Mouse (Mus musculus): Measurements from ENCODE around the gene Abca8b. TPM values are rescaled to one million over a fixed set of nuclear protein-coding genes. Genes with fewer than 3 reads are reported as not detected.
A peak's percentile ranks its signal among the peaks of the same experiment; 100 is the strongest.

Gene Abca8b
- total RNA-seq (2014; rRNA removed) = 5.4 and 6.1 TPM in 2 replicates
- 1.3 TPM in 2 replicates for polyA plus RNA-seq (2015; fragmentation: Nextera tagmentation; extraction: Ambion mirVana)

- no peak for TF ChIP-seq CTCF (IDR thresholded peaks at IDR 0.05)
- Histone ChIP-seq H3K4me2 (ENCODE audit: low read depth, low read length, poor library complexity, severe bottlenecking) (peak within 1 kb of the TSS; percentile 62), H3K27ac (ENCODE audit: low read depth, low read length) (peak within 1 kb of the TSS; percentile 18; the same call in 1 of the 2 replicates), H3K9me3 (ENCODE audit: low read length) (no peaks in the 10 kb centered on the region), H3K4me1 (ENCODE audit: insufficient read depth, low read length) (no peaks in the 10 kb centered on the region), H3K9ac (replicated peaks; ENCODE audit: low read length, poor library complexity, severe bottlenecking) (peak within 1 kb of the TSS; percentile 40; the same call in 1 of the 2 replicates), H3K27me3 (ENCODE audit: insufficient read depth, low read length) (no peaks in the 10 kb centered on the region), H3K36me3 (ENCODE audit: insufficient read depth, low read length) (no peaks in the 10 kb centered on the region), H3K4me3 (ENCODE audit: low read depth, low read length) (peak within 1 kb of the TSS; percentile 39)
- ATAC-seq (ENCODE audit: low FRiP score) = peak; percentile 94
- peak; percentile 91 for DNase-seq (ENCODE audit: low spot score)
- under 1% methylated on average over 15 of the region's 15 CpGs for WGBS
Measured at GRCm38 (mm10) chr11:109995624-109996023, at the start of gene Abca8b. Gene Abca8b (minus strand): TSS chr11:109995845.

GRCm38 (mm10) chr11:110037795-110038194, 42.1 kb upstream of the Abca8b start:
- no peaks in the 10 kb centered on the region for H3K4me1 ChIP-seq (ENCODE audit: insufficient read depth, low read length)
- ATAC-seq (ENCODE audit: low FRiP score) = no peak
- 97% methylated on average over 2 of the region's 2 CpGs for WGBS
- H3K36me3 ChIP-seq (ENCODE audit: insufficient read depth, low read length) = no peaks in the 10 kb centered on the region
- H3K27ac ChIP-seq (ENCODE audit: low read depth, low read length) = no peak overlapping the region
- H3K9me3 ChIP-seq (ENCODE audit: low read length) = no peaks in the 10 kb centered on the region
- H3K9ac ChIP-seq (replicated peaks; ENCODE audit: low read length, poor library complexity, severe bottlenecking) = no peak overlapping the region
- TF ChIP-seq CTCF (IDR thresholded peaks at IDR 0.05) = no peak
- H3K4me2 ChIP-seq (ENCODE audit: low read depth, low read length, poor library complexity, severe bottlenecking) = no peak overlapping the region
- H3K27me3 ChIP-seq (ENCODE audit: insufficient read depth, low read length) = no peaks in the 10 kb centered on the region
- H3K4me3 ChIP-seq (ENCODE audit: low read depth, low read length) = no peak overlapping the region
- DNase-seq (ENCODE audit: low spot score) = no peak

- H3K4me1 ChIP-seq (ENCODE audit: insufficient read depth, low read length) = no peaks in the 10 kb centered on the region
- no peaks in the 10 kb centered on the region for H3K9me3 ChIP-seq (ENCODE audit: low read length)
- no peak overlapping the region for H3K27ac ChIP-seq (ENCODE audit: low read depth, low read length)
- no peak overlapping the region for H3K9ac ChIP-seq (replicated peaks; ENCODE audit: low read length, poor library complexity, severe bottlenecking)
- TF ChIP-seq CTCF (IDR thresholded peaks at IDR 0.05) = no peak
- DNase-seq (ENCODE audit: low spot score) = no peak
- H3K4me3 ChIP-seq (ENCODE audit: low read depth, low read length) = no peak overlapping the region
- WGBS = 78% methylated on average over 7 of the region's 7 CpGs
- no peaks in the 10 kb centered on the region for H3K27me3 ChIP-seq (ENCODE audit: insufficient read depth, low read length)
- ATAC-seq (ENCODE audit: low FRiP score) = no peak
- H3K36me3 ChIP-seq (ENCODE audit: insufficient read depth, low read length) = no peaks in the 10 kb centered on the region
- no peak overlapping the region for H3K4me2 ChIP-seq (ENCODE audit: low read depth, low read length, poor library complexity, severe bottlenecking)
Measured at GRCm38 (mm10) chr11:110028913-110029695, 33.5 kb upstream of the Abca8b start.

GRCm38 (mm10) chr11:110010836-110011546, 15.3 kb upstream of the Abca8b start:
- Histone ChIP-seq H3K9ac (replicated peaks; ENCODE audit: low read length, poor library complexity, severe bottlenecking) (no peak overlapping the region), H3K27me3 (ENCODE audit: insufficient read depth, low read length) (no peaks in the 10 kb centered on the region), H3K36me3 (ENCODE audit: insufficient read depth, low read length) (no peaks in the 10 kb centered on the region), H3K9me3 (ENCODE audit: low read length) (no peaks in the 10 kb centered on the region), H3K27ac (ENCODE audit: low read depth, low read length) (no peak overlapping the region), H3K4me2 (ENCODE audit: low read depth, low read length, poor library complexity, severe bottlenecking) (no peak overlapping the region), H3K4me3 (ENCODE audit: low read depth, low read length) (no peak overlapping the region), H3K4me1 (ENCODE audit: insufficient read depth, low read length) (no peaks in the 10 kb centered on the region)
- ATAC-seq (ENCODE audit: low FRiP score) = no peak
- no peak for TF ChIP-seq CTCF (IDR thresholded peaks at IDR 0.05)
- no peak for DNase-seq (ENCODE audit: low spot score)
- WGBS = 78% methylated on average over 2 of the region's 2 CpGs

- no peaks in the 10 kb centered on the region for H3K27me3 ChIP-seq (ENCODE audit: insufficient read depth, low read length)
- H3K9me3 ChIP-seq (ENCODE audit: low read length) = no peaks in the 10 kb centered on the region
- H3K27ac ChIP-seq (ENCODE audit: low read depth, low read length) = 0 out of 2 replicates have a peak overlapping the region, but pooled peaks have one; percentile 18
- no peak for TF ChIP-seq CTCF (IDR thresholded peaks at IDR 0.05)
- 3% methylated on average over 3 of the region's 3 CpGs for WGBS
- no peaks in the 10 kb centered on the region for H3K4me1 ChIP-seq (ENCODE audit: insufficient read depth, low read length)
- ATAC-seq (ENCODE audit: low FRiP score) = no peak
- H3K4me3 ChIP-seq (ENCODE audit: low read depth, low read length) = peak overlapping the region; percentile 39
- H3K4me2 ChIP-seq (ENCODE audit: low read depth, low read length, poor library complexity, severe bottlenecking) = peak overlapping the region; percentile 62
- peak; percentile 62 for DNase-seq (ENCODE audit: low spot score)
- no peaks in the 10 kb centered on the region for H3K36me3 ChIP-seq (ENCODE audit: insufficient read depth, low read length)
- no peak overlapping the region for H3K9ac ChIP-seq (replicated peaks; ENCODE audit: low read length, poor library complexity, severe bottlenecking)
Measured at GRCm38 (mm10) chr11:109995013-109995412, 632 bp downstream of the Abca8b start.

- no peak for DNase-seq (ENCODE audit: low spot score)
- no peak overlapping the region for H3K4me3 ChIP-seq (ENCODE audit: low read depth, low read length)
- no peaks in the 10 kb centered on the region for H3K36me3 ChIP-seq (ENCODE audit: insufficient read depth, low read length)
- H3K4me1 ChIP-seq (ENCODE audit: insufficient read depth, low read length) = no peaks in the 10 kb centered on the region
- H3K9me3 ChIP-seq (ENCODE audit: low read length) = no peaks in the 10 kb centered on the region
- no peak for ATAC-seq (ENCODE audit: low FRiP score)
- TF ChIP-seq CTCF (IDR thresholded peaks at IDR 0.05) = no peak
- H3K27me3 ChIP-seq (ENCODE audit: insufficient read depth, low read length) = no peaks in the 10 kb centered on the region
- H3K27ac ChIP-seq (ENCODE audit: low read depth, low read length) = no peak overlapping the region
- H3K9ac ChIP-seq (replicated peaks; ENCODE audit: low read length, poor library complexity, severe bottlenecking) = no peak overlapping the region
- 62% methylated on average over 6 of the region's 6 CpGs for WGBS
- peak overlapping the region; percentile 62 for H3K4me2 ChIP-seq (ENCODE audit: low read depth, low read length, poor library complexity, severe bottlenecking)
Measured at GRCm38 (mm10) chr11:109994014-109994413, 1.6 kb downstream of the Abca8b start.

Measured in midbrain, postnatal 0 days (tissue).